Mouse (Mus musculus): ENCODE data around the gene Olfr279.

Gene Olfr279

DNA sequence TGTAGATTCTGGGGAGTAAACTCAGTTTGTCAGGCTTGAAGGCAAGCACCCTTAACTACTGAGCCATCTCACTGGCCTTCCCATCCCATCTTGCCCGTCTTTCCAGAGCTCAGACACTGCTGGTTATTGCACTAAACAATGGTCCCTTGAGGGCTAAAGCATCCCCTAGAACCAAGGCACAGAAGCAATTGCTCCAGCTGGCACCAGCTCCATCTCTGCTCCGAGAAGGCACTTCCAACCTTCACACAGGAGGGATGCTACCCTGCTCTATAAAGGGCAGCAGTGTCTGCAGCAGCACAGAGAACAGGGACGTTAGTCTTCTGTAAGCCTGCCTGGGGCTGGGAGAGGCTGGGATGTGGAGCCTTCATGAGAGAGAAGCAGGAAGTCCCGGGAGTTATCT, at the start of gene Olfr279:
Olfr279 (plus strand) TSS at position 301 of the 400 bp plus-strand sequence.
- no peak for ATAC-seq (ENCODE audit: low TSS enrichment)

DNA sequence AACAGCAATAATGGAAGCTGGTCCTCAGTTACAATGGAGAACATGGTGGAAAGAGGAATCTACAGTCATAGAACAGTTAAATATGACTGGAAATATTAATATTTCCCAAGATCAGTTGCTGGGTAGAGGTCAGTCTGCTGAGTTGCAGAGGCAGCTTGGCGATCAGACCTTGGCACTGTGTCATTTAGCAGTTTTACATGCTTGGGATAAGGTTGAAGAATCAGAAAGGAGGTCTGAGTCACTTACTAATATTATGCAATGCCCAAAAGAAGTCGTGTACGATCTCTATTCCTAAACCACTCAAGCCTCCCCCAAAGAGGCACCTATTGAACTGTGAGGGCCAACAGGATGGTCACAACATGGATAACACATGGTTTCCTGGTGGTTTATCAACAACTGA, 47.6 kb upstream of the Olfr279 start:
- ATAC-seq (ENCODE audit: low TSS enrichment): no peak

DNA sequence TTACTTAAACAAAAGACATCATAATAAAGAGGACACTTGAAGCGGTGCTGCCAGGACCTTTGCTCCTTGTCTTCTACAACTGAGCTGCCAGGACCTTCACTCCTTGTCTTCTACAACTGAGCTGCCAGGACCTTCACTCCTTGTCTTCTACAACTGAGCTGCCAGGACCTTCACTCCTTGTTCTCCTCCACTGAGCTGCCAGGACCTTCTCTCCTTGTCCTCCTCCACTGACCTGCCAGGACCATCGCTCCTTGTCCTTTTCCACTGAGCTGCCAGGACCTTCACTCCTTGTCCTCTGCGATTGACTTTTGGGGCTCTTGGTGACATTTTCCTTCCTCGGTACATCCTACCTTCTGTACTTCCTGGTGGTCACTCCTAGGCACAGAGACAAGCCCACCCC, 43.7 kb upstream of the Olfr279 start:
- ATAC-seq (ENCODE audit: low TSS enrichment): no peak

DNA sequence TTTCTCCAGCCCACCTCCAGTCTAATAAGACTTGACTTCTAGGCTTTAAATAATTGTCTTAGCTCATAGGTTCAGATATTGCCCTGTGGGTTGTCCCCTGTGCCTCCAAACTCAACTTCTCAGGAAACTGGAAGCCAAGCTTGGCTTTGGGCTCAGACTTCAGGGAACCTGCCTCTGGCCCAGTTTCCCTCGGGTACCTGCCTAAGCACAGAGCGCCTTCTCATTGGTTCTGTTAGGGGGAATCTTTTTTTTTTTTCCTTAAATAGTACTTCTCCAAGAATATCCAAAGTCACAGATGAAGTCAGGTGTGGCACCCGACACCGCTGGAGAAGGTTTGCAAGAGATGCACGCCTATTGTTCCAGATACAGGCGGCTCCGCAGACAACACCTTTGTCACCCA, 39.9 kb upstream of the Olfr279 start, which contains the start of gene Olfr281:
Olfr281 (plus strand) TSS at position 301 of the 400 bp plus-strand sequence.
- no peak for ATAC-seq (ENCODE audit: low TSS enrichment)

DNA sequence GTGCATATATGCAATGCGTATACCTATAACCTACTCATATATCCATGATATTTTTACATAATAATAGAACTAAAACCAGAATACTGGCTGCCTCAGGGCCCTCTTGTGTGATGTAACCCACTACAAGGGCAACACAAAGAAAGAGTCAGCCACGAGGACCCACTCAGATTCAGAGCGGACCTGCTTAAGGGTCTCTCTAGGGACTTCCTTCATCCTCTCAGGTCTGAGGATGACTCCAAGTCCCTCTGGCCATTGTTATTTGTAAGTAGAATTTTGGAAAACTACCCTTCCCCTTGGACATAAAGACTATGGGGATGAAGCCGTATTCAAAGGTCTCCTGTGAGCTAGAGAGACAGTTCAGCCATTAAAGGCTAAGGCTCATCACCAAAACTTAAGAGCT, 22.6 kb upstream of the Olfr279 start, which contains the start of gene OR5BS1P:
OR5BS1P (plus strand) TSS at position 301 of the 400 bp plus-strand sequence.
- no peak for ATAC-seq (ENCODE audit: low TSS enrichment)

DNA sequence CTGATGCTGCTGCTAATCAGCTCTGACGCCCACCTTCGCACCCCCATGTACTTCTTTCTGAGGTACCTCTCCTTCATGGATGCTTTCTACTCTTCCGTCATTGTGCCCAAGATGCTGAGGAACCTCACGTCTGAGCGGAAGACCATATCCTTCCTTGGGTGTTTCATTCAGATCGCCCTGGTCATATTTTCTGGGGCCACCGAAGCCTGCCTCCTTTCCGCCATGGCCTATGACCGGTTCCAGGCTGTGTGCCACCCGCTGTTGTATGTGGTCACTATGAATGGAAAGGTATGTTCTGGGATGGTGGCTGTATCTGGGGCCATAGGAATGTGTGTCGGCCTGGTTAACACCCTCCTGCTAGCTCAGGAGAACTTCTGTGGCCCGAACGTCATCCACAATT, 20.7 kb upstream of the Olfr279 start:
- no peak for ATAC-seq (ENCODE audit: low TSS enrichment)

DNA sequence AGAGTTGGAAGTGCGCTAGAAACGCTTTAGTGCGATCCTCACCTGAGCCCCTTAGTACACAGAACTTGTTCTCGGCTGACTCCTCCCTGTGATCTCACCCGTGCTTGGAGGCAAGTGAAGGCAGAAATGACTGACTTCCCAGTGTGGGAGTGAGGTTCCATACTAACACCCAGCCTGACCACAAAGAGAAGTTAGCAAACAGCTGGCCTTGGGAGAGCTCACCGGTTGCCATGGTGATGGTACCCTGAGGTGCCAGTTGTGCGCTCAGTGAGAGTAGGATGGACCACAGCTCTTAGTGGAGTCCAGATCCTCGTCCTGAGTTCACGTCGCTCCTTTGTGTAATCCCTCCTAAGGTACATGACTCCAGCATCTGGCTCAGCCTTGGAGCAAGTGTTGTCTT, 17.2 kb upstream of the Olfr279 start:
- no peak for ATAC-seq (ENCODE audit: low TSS enrichment)

DNA sequence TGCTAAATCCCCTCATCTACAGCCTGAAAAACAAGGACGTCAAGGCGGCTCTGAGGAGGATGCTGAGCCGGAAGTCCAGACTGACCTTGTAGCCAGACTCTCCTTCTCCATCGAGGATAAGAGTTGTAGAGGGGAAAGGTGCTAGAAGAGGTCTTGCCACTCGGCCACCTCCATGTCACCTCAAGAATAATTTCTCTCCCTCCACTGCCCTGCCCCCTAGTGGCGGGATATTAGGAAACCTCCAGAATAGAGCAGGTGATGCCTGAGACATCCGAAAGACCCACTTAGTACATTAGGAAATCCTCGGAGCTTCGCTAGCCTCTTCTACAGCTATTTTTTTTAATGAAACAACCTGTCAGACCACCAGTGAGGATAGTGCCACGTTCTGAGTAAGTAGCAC, 16.8 kb upstream of the Olfr279 start:
- ATAC-seq (ENCODE audit: low TSS enrichment): no peak

DNA sequence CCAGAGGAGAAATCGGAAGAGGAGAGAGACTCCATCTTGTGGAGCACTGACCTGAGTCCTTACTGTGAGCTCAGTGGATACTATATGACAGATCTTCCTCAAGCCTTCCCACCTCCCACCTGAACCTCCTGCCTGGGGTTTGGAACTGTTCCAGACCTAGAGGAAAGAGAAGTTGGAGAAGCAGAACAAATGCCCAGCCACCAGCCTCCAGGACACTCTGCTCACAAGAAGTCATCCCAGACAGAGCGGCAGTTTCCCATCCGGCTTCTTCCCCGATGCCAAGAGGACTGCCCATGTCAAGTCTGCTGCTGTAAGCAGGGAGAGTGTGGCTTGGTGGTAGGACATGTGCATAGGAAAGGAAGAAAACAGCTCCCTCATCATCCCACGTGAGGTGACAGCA, 15.9 kb upstream of the Olfr279 start:
- no peak for ATAC-seq (ENCODE audit: low TSS enrichment)

DNA sequence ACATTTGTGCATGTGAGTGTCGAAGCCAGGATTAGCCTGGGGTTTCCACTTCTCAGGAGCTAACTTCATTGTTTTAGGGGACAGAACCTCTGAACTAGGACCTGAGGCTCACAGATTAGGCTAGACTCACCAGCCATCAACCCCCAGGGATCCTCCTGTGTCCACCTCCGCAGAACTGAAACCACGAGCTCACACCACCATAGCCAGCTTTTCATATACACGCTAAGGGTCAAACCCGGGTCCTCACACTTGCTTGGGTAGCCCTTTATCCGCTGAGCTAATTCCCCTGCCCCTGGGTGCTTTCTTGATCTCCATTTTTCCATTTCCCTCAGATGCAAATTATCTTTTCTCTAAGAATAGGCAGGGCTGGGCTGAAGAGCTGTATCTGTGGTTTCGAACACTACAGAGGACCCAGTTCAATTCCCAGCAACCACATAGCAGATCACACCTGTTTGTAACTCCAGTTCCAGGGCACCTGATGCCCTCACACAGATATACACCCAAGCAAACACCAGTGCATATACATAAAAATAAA, 12.6 kb upstream of the Olfr279 start:
- ATAC-seq (ENCODE audit: low TSS enrichment): no peak

DNA sequence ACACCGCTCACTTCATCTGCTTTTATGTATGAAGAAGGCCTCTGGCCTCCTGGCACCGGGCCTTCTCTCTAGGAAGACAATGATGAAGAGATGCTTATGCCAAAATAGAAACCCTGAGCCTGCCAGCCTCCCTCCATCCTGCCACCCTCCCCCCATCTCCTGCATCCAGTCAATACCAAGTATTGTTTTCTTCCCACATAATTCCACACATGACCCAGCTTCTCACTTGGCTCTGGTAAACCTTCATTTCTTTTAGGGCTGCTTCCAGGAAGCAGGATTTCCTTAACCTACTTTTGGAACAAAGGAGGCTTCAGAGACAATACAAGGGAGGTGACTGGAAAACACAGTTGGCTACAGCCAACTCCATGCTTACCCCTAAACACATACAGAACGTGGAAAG, 9.5 kb upstream of the Olfr279 start, which contains the start of gene Lalba:
Lalba (minus strand) TSS at position 21 of the 400 bp plus-strand sequence.
- no peak for ATAC-seq (ENCODE audit: low TSS enrichment)

DNA sequence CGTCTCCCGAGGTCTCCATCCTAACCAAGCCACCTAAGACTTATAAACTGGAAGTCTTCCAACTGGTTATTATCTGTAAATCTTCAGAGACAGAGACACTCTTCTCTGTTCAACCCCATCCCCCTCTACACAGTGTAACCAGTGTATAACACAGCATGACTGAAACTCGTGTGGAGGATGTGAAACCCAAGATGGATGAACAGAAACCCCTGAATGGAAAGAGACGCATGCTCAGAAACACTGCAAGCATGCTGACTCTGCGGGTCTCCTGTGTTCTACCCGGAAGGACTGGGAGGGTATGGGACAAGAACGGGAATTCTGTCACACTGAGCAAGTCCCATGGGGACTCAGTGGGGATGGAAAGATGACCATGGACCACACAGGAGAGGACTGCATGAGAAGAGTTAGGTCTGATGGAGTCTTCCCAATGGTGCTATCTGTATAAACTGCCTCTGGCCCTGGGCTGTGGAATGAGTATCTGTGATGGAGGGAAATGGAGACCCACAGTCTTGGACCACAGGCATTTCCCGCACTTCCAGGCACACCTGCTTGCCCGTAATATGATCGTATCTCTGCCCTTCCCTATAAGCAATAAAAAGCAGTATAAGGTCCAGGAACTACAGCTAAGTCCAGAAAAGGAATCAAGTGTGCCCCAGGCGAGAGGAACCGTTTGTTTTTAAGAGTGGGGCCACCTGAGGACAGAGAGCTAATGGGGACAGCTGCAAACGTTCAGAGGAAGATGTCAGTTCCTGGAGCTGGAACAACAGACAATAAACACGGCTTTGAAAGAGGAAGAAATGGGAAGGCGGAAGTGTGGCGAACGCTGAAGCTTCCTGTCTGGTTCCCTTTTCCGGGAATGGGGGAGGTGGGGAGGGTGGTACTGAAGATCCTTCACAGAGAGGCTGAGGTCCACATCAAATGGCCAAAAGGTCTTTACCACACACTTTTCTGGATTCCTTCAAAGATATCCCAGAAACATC, 8.0 kb upstream of the Olfr279 start:
- ATAC-seq (ENCODE audit: low TSS enrichment): no peak

DNA sequence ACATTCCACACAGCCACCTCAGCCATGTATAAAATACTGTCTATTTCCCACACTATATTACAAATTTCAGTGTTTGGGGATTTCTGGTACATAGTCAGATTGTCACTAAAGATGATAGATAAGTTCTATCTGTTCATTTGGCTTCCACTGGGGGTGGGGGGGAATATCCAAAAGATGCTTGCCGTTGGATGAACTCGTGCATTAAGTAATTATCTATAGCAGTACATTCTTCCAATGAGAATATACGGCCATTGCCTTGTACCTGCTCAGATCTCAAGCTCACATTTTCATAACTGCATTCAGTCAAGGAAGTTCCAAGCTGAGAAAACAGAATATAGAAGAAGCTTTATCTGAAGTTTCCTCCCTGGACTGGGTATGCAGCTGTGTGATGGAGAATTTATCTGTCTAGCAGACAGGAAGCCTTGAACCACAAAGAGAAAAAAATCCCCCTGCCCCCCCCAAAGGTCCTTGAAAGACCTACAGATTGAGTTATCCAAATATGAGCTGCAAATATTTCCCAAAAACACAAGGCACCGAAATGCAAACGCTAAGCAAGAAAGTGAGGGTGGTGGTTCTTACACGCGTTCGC, 5.7 kb upstream of the Olfr279 start:
- ATAC-seq (ENCODE audit: low TSS enrichment): no peak

DNA sequence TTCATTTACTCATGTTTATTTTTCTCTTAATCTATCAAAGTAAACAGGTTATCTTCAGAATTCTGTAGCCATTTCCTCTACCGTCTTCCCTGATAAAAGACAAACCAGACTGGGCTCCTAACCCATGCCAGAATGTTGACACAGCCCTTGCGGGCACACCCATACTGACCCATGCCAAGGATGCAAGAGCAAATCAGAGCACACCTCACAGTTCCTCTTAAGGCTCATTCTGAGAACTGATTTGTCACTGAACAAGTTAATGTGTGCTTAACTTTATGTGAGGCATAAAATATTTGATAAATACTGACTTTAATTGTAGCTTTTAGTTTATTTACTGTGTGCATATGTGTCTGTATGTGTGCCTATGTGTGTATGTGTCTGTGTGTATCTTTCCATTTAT, 870 bp upstream of the Olfr279 start:
- no peak for ATAC-seq (ENCODE audit: low TSS enrichment)

DNA sequence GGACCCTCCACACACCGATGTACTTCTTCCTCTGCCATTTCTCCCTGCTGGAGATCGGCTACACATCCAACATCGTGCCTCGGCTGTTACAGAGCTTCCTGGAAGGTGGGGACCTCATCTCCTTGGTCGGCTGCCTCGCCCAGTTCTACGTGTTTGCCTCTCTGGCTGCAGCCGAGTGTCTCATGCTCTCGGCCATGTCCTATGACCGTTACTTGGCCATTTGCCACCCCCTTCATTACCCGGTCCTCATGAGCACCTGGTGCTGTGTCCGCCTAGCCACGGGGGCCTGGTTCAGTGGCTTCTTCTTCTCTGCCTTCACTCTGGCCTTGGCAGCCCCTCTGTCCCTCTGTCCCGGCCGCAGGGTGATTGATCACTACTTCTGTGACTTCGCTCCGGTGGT, 5.4 kb downstream of the Olfr279 start:
- no peak for ATAC-seq (ENCODE audit: low TSS enrichment)

DNA sequence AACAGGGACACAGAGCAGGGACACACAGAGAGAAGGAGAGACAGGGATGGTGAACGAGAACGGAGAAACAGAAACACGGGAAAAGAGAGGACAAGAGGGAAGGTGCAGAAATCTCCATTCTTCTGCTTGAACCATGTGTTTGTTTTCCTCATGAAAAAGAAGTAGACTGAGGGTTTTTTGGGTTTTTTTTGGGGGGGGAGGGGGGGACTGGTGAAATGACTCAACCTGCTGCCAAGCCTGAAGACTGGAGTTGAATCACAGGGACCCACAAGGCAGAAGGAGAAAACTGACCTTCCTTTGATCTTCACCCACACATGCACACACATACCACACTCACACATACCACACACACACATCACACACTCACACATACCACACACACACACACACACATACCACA, 11.1 kb downstream of the Olfr279 start:
- ATAC-seq (ENCODE audit: low TSS enrichment): no peak

DNA sequence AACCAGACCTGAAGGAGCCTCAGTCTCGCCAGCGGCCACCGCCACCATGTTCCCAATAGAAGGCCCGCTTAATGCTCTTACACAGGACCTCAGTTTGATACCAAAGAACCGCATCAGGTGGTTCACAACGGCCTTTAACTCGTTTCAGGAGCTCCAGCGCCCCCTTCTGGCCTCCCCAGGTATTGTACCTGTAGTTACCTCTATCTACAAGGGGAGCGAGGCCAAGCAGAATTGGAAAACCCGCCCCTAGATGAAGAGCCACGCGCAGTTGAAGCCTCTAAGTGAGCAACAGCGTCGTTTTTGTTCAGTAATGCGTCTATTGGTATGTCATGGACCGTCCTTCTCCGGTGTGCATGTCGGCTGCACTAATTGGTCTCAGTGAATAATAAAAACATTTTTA, 12.3 kb downstream of the Olfr279 start:
- ATAC-seq (ENCODE audit: low TSS enrichment): 0 out of 2 replicates have a peak, but pooled peaks have one; percentile 50

DNA sequence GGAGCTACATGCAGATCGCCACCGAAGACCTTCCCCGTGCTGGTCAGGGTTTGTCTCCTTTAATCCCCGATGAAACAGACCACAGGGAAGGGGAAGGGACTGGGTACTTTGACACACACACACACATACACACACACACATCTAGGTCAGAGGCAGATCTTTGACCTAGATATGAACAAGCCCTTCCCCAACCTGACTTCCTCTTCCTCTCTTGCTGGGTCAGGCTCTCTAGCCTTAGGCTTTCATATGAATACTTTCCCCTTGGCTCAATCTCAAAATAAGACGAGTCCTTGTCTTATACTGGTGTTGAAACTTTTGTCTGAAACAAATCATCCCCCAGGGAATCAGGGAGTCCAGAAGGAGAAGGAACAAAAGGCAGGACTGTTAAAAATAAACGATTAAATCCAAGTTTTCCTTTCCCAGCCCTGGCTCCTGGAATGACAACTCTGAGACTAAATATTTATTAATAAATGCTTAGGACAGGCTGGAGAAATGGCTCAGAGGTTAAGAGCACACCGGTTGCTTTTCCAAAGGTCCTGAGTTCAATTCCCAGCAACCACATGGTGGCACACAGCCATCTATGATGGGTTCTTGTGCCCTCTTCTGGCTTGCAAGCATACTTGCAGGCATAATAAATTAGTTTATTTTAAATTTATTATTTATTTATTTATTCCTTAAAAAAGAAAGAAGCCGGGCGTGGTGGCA, 14.2 kb downstream of the Olfr279 start:
- ATAC-seq (ENCODE audit: low TSS enrichment): no peak

DNA sequence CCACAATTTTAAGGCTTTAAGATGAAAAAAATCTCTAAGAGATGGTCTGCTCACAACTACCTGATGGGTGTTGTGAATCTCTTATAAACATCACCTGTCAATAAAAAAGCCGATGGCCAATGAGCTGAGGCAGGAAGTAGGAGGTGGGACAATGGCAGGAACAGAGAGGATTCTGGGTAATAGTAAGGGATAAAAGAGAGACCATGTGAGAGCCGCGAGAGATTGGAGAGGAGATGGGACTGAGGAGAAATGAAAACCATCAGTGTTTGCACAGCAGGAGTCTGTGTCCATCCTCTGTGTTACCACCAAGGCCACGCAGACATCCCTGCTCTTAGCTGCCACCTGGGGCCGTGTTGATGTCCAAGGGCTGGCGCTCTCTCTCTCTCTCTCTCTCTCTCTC, 15.1 kb downstream of the Olfr279 start:
- no peak for ATAC-seq (ENCODE audit: low TSS enrichment)

DNA sequence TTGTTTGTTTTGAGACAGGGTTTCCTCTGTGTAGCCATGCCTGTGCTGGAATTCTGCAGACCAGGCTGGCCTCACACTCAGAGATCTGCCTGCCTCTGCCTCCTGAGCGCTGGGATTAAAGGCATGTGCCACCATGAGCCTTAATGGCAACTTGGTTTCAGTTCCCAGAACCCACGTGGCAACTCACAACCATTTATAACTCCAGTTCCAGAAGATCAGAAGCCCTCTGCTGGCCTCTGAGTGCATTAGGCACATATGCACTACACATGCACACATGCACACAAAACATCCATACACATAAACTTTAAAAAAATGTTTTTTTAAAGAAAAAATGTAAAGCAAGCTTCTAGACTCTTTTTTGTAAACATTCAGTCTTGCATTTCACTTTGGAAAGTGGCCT, 17.2 kb downstream of the Olfr279 start:
- ATAC-seq (ENCODE audit: low TSS enrichment): no peak

DNA sequence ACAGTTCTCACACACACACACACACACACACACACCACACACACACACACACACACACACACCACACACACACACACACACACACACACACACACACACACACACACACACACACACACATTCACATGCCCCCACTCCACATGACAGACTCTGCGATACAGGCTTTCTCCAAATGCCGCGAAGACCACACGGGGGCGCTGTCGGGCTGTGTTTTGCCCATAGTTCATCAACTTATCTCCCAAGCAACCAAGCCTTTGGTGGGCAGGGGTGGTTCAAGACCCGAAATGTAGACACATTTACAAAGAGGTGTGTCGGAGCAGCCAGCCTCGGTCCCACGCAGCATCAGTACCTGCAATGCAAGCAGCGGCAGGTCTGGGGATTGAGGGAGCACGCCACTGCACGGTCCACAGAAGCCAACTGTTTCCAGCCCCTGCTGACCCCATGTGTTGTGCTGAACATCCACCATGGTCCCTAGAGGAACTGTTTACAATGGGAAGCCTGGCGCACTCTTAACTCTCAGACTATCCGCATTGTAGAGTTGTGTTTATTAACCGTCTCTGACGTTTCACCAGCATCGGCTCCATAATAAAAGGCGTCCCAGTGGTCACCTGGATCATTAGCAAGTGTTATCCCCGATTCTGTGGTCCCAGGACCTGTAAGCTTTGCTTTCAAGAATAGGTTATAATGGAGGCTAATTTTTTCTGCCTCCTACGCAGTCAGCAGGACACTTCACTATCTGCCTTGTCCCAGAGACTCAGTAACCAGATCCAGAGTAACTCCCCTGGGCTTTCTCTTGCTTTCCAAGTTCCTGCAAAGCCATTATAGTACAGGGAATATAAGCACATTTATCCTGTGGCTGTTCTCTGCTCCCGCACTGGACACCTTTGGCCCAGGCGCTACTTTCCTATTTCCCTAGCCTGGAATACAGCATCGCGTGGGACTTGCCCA, 18.5 kb downstream of the Olfr279 start:
- 0 out of 2 replicates have a peak, but pooled peaks have one; percentile 67 for ATAC-seq (ENCODE audit: low TSS enrichment)

Data from frontal cortex, adult (tissue).